Mouse (Mus musculus): ENCODE results near the gene Pdcd2l.
A peak's percentile ranks its signal among the peaks of the same experiment; 100 is the strongest.
"Not testable (repeated sequence)": the region's sequence is repeated elsewhere in the genome, so short reads cannot be mapped to it uniquely, and the experiment has no call there.

Pdcd2l gene

GRCm38 (mm10) chr7:34213281-34213680 lies 16.8 kb upstream of the Pdcd2l start:
- no peak for DNase-seq (ENCODE audit: low spot score)

- DNase-seq (ENCODE audit: low spot score), result no peak
Observed at GRCm38 (mm10) chr7:34208027-34208745, 11.7 kb upstream of the Pdcd2l start.

DNA sequence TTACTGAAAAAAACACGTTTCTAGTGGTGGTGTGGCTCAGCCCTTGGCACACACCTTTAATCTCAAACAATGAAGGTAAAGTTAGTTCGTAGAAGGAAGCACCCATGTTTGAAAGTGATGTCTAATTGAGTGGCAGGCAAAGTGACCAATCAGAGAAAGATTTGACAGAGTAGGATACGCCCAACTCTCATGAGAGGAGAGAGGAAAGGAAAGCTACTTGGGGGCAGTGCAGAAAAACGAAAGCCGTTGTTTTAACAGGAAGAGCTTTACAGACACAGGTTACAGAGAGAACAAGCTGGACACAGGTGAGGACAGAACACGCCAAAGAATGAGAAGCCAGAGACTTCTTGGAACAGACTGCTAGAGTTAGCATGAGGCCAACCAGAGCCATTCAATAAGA lies 9.9 kb upstream of the Pdcd2l start:
- DNase-seq (ENCODE audit: low spot score), result no peak

GRCm38 (mm10) chr7:34202147-34202546 lies 5.7 kb upstream of the Pdcd2l start:
- peak; percentile 23 for DNase-seq (ENCODE audit: low spot score)

DNA sequence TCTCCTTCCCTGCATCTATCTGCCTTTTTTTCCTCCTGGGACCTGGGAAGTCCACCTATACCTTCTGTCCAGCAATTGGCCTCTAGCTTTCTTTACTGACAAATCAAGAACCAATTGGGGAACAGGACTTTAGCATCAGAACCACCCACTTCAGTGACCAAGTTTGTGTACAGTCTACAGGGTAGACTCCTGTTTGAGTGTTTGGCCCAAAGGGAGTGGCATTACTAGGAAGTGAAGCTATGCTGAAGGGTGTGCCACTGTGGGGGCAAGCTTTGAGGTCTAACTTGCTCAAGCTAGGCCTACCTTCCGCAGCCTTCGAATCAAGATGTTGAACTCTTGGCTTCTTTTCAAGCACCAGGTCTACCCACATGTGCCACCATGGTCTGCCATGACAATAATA lies 4.4 kb upstream of the Pdcd2l start:
- no peak for DNase-seq (ENCODE audit: low spot score)

DNA sequence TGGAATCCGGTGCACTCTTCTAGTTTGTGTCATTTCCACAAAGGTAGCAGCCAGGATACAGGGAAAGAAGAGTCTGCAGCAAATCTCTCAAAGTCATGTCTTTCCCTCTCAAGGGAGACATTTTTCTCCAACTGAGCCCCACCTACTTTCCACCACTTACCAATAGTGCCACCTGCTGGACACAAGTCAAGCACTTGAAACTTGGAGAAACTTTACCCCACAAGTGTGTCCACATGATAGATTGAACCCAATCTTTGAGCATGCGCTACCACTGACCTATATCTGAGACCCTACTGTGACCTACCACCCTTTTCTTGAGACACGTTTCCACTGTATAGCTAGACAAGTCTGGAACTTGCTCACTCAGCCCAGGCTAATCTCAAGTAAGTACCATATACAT lies 1.9 kb upstream of the Pdcd2l start:
- DNase-seq (ENCODE audit: low spot score), result peak; percentile 47

DNA sequence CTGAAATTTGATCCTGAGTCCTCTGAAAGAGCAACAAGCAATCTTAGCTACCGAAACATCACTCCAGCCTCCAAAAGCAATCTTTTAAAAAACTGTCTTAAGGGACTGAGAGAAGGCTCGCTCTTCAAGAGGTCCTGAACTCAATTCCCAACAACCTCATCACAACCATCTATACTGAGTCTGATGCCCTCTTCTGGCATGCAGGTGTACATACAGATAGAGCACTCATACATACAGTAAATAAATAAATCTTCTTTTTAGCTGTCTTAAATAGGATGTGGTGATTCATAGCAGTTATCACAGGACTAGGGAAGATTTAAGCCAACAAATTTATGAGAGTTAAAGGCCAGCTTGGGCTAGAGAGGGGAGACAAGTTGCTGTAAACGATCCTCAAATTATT lies 829 bp downstream of the Pdcd2l start:
- DNase-seq (ENCODE audit: low spot score), result no peak

DNA sequence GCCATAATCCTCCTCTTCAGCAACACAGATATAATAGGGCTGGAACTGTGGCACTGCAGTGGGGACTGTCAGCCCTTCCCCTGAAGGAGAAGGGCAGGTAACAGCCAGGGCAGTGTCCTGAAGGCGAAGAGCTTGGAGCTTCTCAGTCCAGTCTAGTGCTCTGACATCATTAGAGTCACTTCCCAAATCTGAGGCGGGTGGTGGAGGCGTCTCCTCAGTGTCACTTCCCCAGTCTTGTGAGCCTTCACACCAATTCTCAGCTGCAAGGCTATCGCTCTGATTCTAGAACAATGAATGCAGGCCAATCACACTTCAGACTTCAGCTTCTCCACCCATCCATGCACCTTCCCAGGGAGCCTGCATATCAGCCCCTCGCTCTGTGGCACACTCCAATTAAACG lies 3.6 kb downstream of the Pdcd2l start:
- DNase-seq (ENCODE audit: low spot score), result no peak

- DNase-seq (ENCODE audit: low spot score), result no peak
Observed at GRCm38 (mm10) chr7:34189376-34189989, 7.0 kb downstream of the Pdcd2l start.

DNA sequence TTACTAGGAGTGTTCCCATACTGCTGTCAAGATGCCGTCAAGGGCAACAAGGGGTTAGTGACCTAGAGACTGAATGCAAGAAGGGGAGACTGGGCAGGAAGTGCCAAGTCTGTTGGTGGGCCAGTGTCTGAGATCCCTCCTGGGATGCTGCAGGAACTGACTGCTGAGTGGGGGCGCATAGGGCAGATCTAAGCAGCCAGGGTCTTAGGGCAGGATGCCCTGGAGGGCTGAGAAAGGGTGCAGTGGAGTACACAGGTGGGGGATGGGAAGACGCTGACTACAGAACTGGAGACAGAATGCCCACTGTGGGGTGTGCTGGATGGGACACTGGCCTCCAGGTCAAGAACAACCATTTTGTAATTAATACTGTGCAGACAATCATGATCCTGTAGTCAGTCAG lies 12.7 kb downstream of the Pdcd2l start:
- DNase-seq (ENCODE audit: low spot score), result no peak

DNA sequence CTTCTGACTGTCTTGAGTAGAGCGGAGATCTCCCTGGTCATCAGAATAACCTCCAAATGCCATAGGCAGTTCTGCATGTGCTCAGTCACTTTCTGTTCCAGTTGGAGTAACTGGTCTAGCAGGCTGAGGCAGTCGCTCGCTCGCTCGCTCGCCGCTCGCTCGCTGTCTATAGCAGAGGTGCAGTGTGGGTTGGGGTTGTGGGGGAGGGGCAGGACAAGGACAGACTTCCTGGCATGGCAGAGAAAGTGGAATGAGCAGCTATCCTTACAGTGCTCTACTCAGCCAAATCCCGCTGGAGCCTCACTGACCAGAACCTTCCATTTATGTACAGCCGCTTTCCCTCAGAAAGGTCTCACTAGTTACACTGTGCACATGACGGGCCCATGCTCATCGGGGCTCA lies 13.1 kb downstream of the Pdcd2l start:
- DNase-seq (ENCODE audit: low spot score), result no peak

DNA sequence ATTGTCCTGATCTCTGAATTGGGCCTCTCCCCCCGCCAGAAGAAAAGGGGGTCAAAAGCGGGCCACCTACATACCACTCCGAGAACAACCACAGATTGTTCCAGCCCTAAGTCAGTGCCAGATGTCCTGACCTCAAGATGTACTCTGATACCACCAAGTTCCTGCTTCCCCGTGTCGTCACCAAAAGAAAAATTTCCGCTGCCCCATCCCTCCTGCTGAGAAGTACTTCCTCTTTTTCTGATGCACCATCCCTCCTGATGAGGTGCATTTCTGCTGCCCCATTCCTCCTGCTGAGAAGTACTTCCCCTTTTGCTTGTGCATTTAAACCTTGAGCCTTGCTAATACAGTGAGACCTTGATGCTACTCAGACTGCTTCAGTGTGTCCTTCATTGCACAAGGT lies 20.2 kb downstream of the Pdcd2l start:
- DNase-seq (ENCODE audit: low spot score), result not testable (repeated sequence)

- DNase-seq (ENCODE audit: low spot score), result no peak
Observed at GRCm38 (mm10) chr7:34172251-34172650, 24.2 kb downstream of the Pdcd2l start.

- DNase-seq (ENCODE audit: low spot score), result no peak
Observed at GRCm38 (mm10) chr7:34169454-34169853, 27.0 kb downstream of the Pdcd2l start, which contains the start of gene Uba2. Uba2 (minus strand) TSS chr7:34169599.

GRCm38 (mm10) chr7:34168470-34169251 lies 27.8 kb downstream of the Pdcd2l start:
- DNase-seq (ENCODE audit: low spot score), result peak; percentile 97

- DNase-seq (ENCODE audit: low spot score), result peak; percentile 44
Observed at GRCm38 (mm10) chr7:34167766-34168469, 28.5 kb downstream of the Pdcd2l start.

DNA sequence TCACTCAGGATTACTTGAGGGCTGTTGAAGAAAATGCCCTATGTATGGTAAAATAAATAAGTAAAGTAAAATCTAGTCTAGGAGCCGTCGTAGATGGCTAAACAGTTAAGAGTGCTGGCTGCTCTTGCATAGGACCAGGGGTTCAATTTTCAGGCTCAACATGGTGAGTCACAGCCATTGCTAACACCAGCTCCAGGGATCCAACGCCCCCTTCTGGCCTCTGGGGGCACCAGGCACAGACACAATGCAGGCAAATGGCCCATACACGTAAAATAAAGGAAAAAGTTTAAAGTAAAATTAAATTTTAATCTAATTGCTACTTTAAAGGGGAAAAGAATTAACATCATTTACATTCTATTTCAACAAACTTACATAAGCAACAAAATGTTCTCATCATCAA lies 29.6 kb downstream of the Pdcd2l start:
- no peak for DNase-seq (ENCODE audit: low spot score)

- DNase-seq (ENCODE audit: low spot score), result no peak
Observed at GRCm38 (mm10) chr7:34165999-34166398, 30.5 kb downstream of the Pdcd2l start.

DNA sequence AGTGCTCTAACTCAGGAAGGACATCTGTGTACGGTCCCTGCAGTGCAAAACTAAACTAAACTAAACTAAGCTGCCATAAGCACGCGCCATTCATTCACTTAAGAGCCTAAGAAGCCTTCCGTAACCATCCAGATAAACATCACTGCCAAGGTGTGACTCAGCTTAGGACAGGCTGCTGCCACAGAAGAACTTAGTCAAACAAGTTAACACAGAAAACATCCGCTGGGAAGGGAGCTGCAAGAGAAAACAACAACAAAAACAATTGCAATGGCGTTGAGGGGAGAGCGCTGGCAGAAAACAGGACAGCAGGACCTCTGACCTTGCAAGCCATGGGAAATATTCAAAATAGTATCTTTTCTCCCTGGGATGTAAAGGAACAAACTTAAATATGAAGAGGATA lies 31.8 kb downstream of the Pdcd2l start:
- DNase-seq (ENCODE audit: low spot score), result no peak

DNA sequence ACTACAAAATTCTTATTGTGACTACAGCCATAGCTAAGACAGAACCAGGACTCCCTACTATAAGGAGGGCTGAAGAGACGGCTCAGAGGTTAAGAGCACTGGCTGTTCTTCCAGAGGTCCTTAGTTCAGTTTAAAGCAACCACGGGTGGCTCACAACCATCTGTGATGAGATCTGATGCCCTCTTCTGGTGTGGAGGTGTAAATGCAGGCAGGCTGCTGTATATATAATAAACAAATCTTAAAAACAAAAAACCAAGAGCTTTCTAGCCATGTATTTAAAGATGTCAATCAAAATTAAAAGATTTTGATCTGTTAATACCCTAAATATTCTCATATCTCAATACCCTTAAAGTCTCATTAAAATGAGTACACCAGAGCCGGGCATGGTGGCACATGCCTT lies 37.3 kb downstream of the Pdcd2l start:
- DNase-seq (ENCODE audit: low spot score), result no peak

DNA sequence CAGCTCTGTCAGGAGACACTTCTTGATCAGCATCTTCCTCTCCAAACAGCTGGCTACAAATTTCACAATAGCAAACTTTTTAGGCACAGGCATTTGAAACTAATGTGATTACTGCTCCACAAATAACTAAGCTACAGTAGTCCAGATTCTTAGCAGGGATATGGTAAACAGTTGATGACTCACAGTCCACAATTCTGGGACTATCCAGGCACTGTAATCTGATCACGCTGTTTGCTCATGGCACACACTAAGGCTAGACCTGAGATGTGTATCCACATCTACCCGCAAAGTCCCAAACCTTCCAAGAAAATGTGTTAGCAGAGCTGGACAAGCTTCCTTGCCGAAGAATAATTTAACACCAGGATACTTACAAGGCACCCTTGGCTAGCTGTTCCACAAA lies 38.5 kb downstream of the Pdcd2l start:
- no peak for DNase-seq (ENCODE audit: low spot score)

- DNase-seq (ENCODE audit: low spot score), result no peak
Observed at GRCm38 (mm10) chr7:34147193-34147592, 49.3 kb downstream of the Pdcd2l start.
